Mouse (Mus musculus): ENCODE measurements at regions not wholly inside any gene's neighbourhood (a gene's known extent, or its start where the extent isn't known, plus 50 kb on each side); places are given as distances from the start of the nearest gene placed in this dataset.

DNA sequence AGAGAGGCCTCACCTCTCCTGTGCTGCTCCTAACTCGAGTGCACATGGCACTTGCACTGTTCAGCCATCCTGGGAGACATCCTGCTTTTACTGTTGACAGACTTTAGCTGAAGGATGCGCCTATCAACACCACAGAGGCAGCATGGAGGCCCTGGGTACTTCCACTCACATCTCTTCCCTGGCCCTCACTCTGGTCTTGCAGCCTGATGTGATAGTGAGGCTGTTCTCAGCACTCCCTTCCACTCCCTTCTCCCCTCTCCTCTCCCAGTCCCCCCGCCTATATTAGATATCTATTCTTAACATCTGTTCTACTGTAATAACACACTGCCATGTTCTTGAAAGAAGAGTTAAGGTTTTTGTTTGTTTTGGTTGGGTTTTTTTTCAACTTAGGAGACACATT, 50.2 kb upstream of the Bod1 start:
- WGBS, result 60% methylated on average over 3 of the region's 3 CpGs
- Histone ChIP-seq H3K27ac (ENCODE audit: low read length) (no peak overlapping the region), H3K9ac (replicated peaks; ENCODE audit: low read depth, low read length) (no peak overlapping the region), H3K4me2 (replicated peaks; ENCODE audit: low read depth, low read length) (no peak overlapping the region), H3K9me3 (ENCODE audit: control insufficient read depth, low read depth, low read length) (no peaks in the 10 kb centered on the region), H3K4me3 (ENCODE audit: low read depth, low read length) (no peak overlapping the region), H3K27me3 (ENCODE audit: control insufficient read depth, insufficient read depth, low read length) (no peaks in the 10 kb centered on the region), H3K4me1 (ENCODE audit: control insufficient read depth, insufficient read depth, low read length) (no peaks in the 10 kb centered on the region), H3K36me3 (ENCODE audit: control insufficient read depth, insufficient read depth, low read length) (no peaks in the 10 kb centered on the region)
- ATAC-seq (ENCODE audit: insufficient number of reproducible peaks, insufficient read depth, low FRiP score, low read depth), result no peak

DNA sequence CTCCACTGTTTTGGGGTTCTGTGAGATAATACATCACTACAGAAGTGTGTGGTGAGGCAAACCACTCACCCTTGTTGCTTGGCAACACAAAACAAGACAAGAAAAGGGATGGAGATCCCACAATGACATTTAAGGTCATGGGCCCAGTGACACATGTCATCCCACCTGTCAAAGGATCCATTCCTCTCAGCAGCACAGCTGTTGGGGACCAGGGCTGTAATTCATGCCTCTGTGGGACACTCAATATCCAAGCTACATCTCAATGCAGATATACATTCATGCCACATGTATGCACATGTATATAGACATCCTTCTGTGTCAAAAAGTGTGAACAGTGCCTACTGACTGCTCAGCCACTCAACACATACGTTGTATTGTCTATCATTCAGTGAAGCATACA, 52.8 kb upstream of the Bod1 start:
- WGBS, result 83% methylated on average over 1 of the region's 1 CpGs

DNA sequence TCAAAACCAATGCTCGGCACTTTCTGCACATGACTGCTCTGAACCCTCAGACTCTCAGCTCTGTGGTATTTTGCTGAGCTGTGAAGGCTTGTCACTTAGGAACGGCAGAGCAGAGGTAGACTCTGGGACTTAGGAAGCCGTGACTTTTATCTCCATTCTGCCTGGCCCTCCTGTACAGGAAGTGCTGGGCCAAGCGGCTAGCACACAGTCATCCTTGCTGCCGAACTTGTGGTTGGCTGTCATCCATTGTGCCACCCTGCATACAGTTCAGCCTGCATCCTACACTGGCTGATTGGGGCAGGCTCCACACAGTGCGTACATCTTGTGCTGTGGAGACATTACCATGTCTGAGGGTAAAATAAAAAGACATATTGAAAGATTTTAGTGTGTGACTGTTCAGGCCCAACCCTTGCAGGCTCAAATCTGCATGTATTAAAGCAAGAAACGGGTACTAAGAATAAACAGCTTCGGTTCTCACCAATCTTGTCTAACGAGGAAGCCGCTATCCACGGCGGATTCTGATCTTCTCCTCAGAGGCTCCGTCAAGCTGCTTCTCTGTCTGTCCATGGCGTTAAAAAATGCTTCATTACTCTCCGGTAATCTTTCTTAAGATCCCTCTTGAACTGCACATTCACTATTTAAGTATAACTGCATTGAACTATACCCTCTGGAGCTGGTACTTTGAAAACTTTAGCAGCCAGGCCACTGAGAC, 54.4 kb upstream of the Bod1 start:
- no peak overlapping the region for H3K9ac ChIP-seq (replicated peaks; ENCODE audit: low read depth, low read length)
- no peak for ATAC-seq (ENCODE audit: insufficient number of reproducible peaks, insufficient read depth, low FRiP score, low read depth)
- WGBS, result 82% methylated on average over 15 of the region's 15 CpGs

More for the DNA sequence above, 52.8 kb upstream of the Bod1 start:
- H3K4me3 ChIP-seq (ENCODE audit: low read depth, low read length), result no peak overlapping the region
- no peak for ATAC-seq (ENCODE audit: insufficient number of reproducible peaks, insufficient read depth, low FRiP score, low read depth)
- no peak overlapping the region for H3K27ac ChIP-seq (ENCODE audit: low read length)
- H3K36me3 ChIP-seq (ENCODE audit: control insufficient read depth, insufficient read depth, low read length), result no peaks in the 10 kb centered on the region
- H3K27me3 ChIP-seq (ENCODE audit: control insufficient read depth, insufficient read depth, low read length), result no peaks in the 10 kb centered on the region
- H3K4me2 ChIP-seq (replicated peaks; ENCODE audit: low read depth, low read length), result no peak overlapping the region
- H3K9ac ChIP-seq (replicated peaks; ENCODE audit: low read depth, low read length), result no peak overlapping the region
- no peaks in the 10 kb centered on the region for H3K4me1 ChIP-seq (ENCODE audit: control insufficient read depth, insufficient read depth, low read length)
- H3K9me3 ChIP-seq (ENCODE audit: control insufficient read depth, low read depth, low read length), result no peaks in the 10 kb centered on the region

DNA sequence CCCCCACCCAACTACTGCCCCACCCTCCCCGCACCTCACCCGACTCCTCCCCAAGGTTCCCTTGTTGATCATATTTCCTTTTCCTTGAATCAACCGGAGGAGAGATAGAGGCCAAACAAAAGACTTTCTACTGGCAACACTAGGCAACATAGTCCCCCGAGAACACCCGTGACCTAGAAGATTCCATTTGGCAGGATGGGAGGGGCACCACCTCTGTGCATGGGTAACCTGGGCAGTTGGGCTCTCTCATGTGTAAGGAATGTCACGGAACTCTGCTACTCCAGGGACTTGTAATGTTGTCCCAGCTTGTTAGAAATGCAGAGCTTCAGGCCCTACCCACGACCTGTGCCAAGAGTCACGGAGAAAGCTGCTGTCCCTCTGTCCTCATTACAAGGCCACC, 55.6 kb upstream of the Bod1 start:
- Histone ChIP-seq H3K36me3 (ENCODE audit: control insufficient read depth, insufficient read depth, low read length) (no peaks in the 10 kb centered on the region), H3K4me1 (ENCODE audit: control insufficient read depth, insufficient read depth, low read length) (no peaks in the 10 kb centered on the region), H3K27ac (ENCODE audit: low read length) (no peak overlapping the region), H3K9ac (replicated peaks; ENCODE audit: low read depth, low read length) (no peak overlapping the region), H3K4me3 (ENCODE audit: low read depth, low read length) (no peak overlapping the region), H3K27me3 (ENCODE audit: control insufficient read depth, insufficient read depth, low read length) (no peaks in the 10 kb centered on the region), H3K4me2 (replicated peaks; ENCODE audit: low read depth, low read length) (no peak overlapping the region), H3K9me3 (ENCODE audit: control insufficient read depth, low read depth, low read length) (no peaks in the 10 kb centered on the region)
- 68% methylated on average over 8 of the region's 8 CpGs for WGBS
- no peak for ATAC-seq (ENCODE audit: insufficient number of reproducible peaks, insufficient read depth, low FRiP score, low read depth)

More for the DNA sequence above, 54.4 kb upstream of the Bod1 start:
- H3K4me3 ChIP-seq (ENCODE audit: low read depth, low read length), result no peak overlapping the region
- H3K27me3 ChIP-seq (ENCODE audit: control insufficient read depth, insufficient read depth, low read length), result no peaks in the 10 kb centered on the region
- H3K4me2 ChIP-seq (replicated peaks; ENCODE audit: low read depth, low read length), result no peak overlapping the region
- no peaks in the 10 kb centered on the region for H3K9me3 ChIP-seq (ENCODE audit: control insufficient read depth, low read depth, low read length)
- no peaks in the 10 kb centered on the region for H3K36me3 ChIP-seq (ENCODE audit: control insufficient read depth, insufficient read depth, low read length)
- no peaks in the 10 kb centered on the region for H3K4me1 ChIP-seq (ENCODE audit: control insufficient read depth, insufficient read depth, low read length)
- no peak overlapping the region for H3K27ac ChIP-seq (ENCODE audit: low read length)

DNA sequence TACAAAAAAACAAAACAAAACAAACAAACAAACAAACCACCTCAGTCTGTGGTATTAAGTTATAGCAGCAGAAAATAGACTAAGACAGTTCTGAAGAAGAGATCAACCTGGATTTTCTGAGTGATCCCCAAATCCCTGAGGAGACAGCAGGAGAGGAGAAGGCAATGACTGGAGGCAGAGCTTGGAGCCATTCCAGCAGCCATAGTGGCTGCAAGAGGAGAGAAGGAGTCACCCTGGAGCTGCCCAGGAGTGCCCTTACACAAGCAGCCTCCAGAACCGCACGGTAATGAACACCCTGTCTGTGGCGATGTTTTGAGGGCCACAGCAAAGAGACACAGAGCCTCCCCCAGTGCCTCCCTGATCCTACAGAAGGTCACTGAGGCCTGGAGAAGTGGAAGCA, 58.0 kb upstream of the Bod1 start:
- Histone ChIP-seq H3K27me3 (ENCODE audit: control insufficient read depth, insufficient read depth, low read length) (no peaks in the 10 kb centered on the region), H3K4me2 (replicated peaks; ENCODE audit: low read depth, low read length) (no peak overlapping the region), H3K9ac (replicated peaks; ENCODE audit: low read depth, low read length) (no peak overlapping the region), H3K4me3 (ENCODE audit: low read depth, low read length) (no peak overlapping the region), H3K9me3 (ENCODE audit: control insufficient read depth, low read depth, low read length) (no peaks in the 10 kb centered on the region), H3K36me3 (ENCODE audit: control insufficient read depth, insufficient read depth, low read length) (no peaks in the 10 kb centered on the region), H3K27ac (ENCODE audit: low read length) (no peak overlapping the region), H3K4me1 (ENCODE audit: control insufficient read depth, insufficient read depth, low read length) (no peaks in the 10 kb centered on the region)
- no peak for ATAC-seq (ENCODE audit: insufficient number of reproducible peaks, insufficient read depth, low FRiP score, low read depth)
- 79% methylated on average over 3 of the region's 3 CpGs for WGBS

DNA sequence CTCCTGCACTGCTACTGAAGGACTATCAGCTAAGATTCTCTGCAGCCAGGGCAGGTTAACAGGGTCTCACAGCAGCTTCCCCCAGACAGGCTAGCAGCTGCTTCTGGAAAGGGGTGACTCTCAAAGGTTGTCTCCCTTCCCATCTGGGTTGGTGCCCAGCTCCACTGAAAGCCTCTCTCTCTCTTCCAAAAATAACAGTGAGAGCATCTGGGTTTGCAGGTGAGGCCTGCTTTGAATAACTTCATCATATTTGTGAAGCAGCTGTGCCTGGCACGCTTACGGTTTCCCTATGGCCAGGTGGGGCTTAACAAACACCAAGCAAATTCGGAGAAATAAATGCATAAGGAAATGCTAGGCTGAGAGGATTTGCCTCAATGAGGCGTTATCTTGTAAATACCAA, 58.5 kb upstream of the Bod1 start:
- no peak for ATAC-seq (ENCODE audit: insufficient number of reproducible peaks, insufficient read depth, low FRiP score, low read depth)
- Histone ChIP-seq H3K4me2 (replicated peaks; ENCODE audit: low read depth, low read length) (no peak overlapping the region), H3K27me3 (ENCODE audit: control insufficient read depth, insufficient read depth, low read length) (no peaks in the 10 kb centered on the region), H3K36me3 (ENCODE audit: control insufficient read depth, insufficient read depth, low read length) (no peaks in the 10 kb centered on the region), H3K9ac (replicated peaks; ENCODE audit: low read depth, low read length) (no peak overlapping the region), H3K9me3 (ENCODE audit: control insufficient read depth, low read depth, low read length) (no peaks in the 10 kb centered on the region), H3K4me1 (ENCODE audit: control insufficient read depth, insufficient read depth, low read length) (no peaks in the 10 kb centered on the region), H3K27ac (ENCODE audit: low read length) (no peak overlapping the region), H3K4me3 (ENCODE audit: low read depth, low read length) (no peak overlapping the region)
- WGBS, result 75% methylated on average over 4 of the region's 4 CpGs

DNA sequence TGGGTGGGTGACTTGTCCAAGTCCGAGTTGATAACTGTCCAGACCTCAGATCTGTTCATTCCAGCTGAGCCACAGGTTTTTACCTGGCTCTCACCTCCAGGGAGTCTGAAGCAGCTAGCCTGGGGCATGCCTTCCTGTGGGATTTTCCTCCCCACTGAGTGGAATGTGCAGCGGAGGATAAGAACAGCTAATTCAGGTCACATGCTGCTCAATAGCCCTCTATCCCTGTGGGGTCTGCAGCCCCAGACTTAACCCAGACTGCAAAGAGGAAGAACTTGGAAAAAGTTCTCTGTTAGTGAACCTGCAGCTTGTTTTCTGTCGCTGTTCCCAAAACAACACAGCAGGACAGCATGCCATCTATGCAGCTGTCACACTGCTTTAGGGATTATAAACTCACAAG, 59.0 kb upstream of the Bod1 start:
- Histone ChIP-seq H3K36me3 (ENCODE audit: control insufficient read depth, insufficient read depth, low read length) (no peaks in the 10 kb centered on the region), H3K27me3 (ENCODE audit: control insufficient read depth, insufficient read depth, low read length) (no peaks in the 10 kb centered on the region), H3K27ac (ENCODE audit: low read length) (no peak overlapping the region), H3K4me2 (replicated peaks; ENCODE audit: low read depth, low read length) (no peak overlapping the region), H3K4me1 (ENCODE audit: control insufficient read depth, insufficient read depth, low read length) (no peaks in the 10 kb centered on the region), H3K4me3 (ENCODE audit: low read depth, low read length) (no peak overlapping the region), H3K9ac (replicated peaks; ENCODE audit: low read depth, low read length) (no peak overlapping the region), H3K9me3 (ENCODE audit: control insufficient read depth, low read depth, low read length) (no peaks in the 10 kb centered on the region)
- no peak for ATAC-seq (ENCODE audit: insufficient number of reproducible peaks, insufficient read depth, low FRiP score, low read depth)
- WGBS, result 52% methylated on average over 3 of the region's 3 CpGs

DNA sequence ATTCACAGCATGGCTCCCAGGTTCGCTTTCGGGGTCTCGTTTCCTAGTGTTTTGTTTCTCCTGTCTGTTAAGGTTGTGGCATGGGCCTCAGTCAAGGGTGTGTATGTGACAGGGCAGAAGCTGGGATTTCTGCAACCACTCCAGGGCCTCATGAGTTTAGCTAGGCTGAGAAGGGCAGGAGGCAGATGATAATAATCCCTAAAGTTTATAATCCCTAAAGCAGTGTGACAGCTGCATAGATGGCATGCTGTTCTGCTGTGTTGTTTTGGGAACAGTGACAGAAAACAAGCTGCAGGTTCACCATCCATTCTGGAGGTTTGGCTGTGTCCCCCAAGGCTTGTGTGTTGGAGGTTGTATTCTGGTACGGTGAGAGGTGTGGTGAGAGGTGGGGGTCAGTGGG, 59.8 kb upstream of the Bod1 start:
- Histone ChIP-seq H3K36me3 (ENCODE audit: control insufficient read depth, insufficient read depth, low read length) (no peaks in the 10 kb centered on the region), H3K4me3 (ENCODE audit: low read depth, low read length) (no peak overlapping the region), H3K4me1 (ENCODE audit: control insufficient read depth, insufficient read depth, low read length) (no peaks in the 10 kb centered on the region), H3K9ac (replicated peaks; ENCODE audit: low read depth, low read length) (no peak overlapping the region), H3K27me3 (ENCODE audit: control insufficient read depth, insufficient read depth, low read length) (no peaks in the 10 kb centered on the region), H3K4me2 (replicated peaks; ENCODE audit: low read depth, low read length) (no peak overlapping the region), H3K9me3 (ENCODE audit: control insufficient read depth, low read depth, low read length) (no peaks in the 10 kb centered on the region), H3K27ac (ENCODE audit: low read length) (no peak overlapping the region)
- no peak for ATAC-seq (ENCODE audit: insufficient number of reproducible peaks, insufficient read depth, low FRiP score, low read depth)
- 79% methylated on average over 4 of the region's 4 CpGs for WGBS

DNA sequence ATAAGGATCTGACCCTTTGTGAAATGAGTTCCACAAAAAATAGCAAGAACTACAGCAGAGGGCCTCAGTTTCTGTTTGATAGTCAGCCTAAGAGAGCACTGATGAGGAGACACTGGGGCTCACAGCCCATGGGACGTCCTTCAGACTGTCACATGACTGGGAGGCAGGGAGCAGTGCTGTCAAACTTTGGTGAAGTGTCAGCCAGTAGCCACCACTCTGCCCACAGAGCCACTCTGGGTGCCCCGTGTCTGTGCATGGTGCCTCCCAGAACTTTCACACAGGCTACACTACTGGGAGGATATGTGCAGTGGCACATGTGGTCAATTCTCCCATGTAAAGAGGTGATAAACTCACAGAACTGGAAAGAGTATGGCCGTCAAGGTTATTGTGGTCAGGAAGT, 60.7 kb upstream of the Bod1 start:
- 62% methylated on average over 3 of the region's 3 CpGs for WGBS
- no peak overlapping the region for H3K4me3 ChIP-seq (ENCODE audit: low read depth, low read length)

More for the DNA sequence above, 60.7 kb upstream of the Bod1 start:
- H3K9ac ChIP-seq (replicated peaks; ENCODE audit: low read depth, low read length), result no peak overlapping the region
- no peaks in the 10 kb centered on the region for H3K9me3 ChIP-seq (ENCODE audit: control insufficient read depth, low read depth, low read length)
- no peak for ATAC-seq (ENCODE audit: insufficient number of reproducible peaks, insufficient read depth, low FRiP score, low read depth)
- H3K36me3 ChIP-seq (ENCODE audit: control insufficient read depth, insufficient read depth, low read length), result no peaks in the 10 kb centered on the region
- H3K27me3 ChIP-seq (ENCODE audit: control insufficient read depth, insufficient read depth, low read length), result no peaks in the 10 kb centered on the region
- no peak overlapping the region for H3K27ac ChIP-seq (ENCODE audit: low read length)
- no peaks in the 10 kb centered on the region for H3K4me1 ChIP-seq (ENCODE audit: control insufficient read depth, insufficient read depth, low read length)
- H3K4me2 ChIP-seq (replicated peaks; ENCODE audit: low read depth, low read length), result no peak overlapping the region
